Mouse (Mus musculus): ENCODE results near the gene Pafah1b2. TPM values are rescaled to one million over a fixed set of nuclear protein-coding genes. Genes with fewer than 3 reads are reported as not detected.

Pafah1b2 gene
- polyA plus RNA-seq, 1 experiment from 2014 or later = 118 TPM

DNA sequence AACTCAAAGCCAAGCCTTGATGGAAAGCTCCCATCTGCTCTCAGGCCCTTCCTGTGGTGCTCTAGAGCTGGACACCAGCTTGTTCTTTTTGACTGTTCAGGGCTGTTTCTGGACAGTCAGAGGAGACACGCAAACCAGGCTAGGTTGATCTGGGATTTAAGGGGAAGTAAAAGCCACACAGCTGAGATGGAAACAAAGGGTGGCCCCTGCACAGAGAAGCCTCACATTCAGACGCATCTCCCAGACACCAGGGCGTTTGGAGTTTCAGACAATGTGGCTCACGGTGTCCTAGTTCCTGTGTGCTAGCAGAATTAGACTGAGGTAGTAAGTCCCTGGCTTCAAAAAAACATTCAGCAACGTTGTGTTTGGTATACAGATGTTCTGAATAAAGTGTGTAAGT lies 6.3 kb downstream of the Pafah1b2 start:
- H3K9ac ChIP-seq = no peak overlapping the region
- no peaks in the 10 kb centered on the region for H3K36me3 ChIP-seq
- ATAC-seq = no peak
- WGBS (ENCODE audit: insufficient replicate concordance) = 32% methylated on average over 5 of the region's 5 CpGs
- H3K4me1 ChIP-seq = peaks cover 27% of the 10 kb centered on the region
- H3K27me3 ChIP-seq (replicated peaks) = no peaks in the 10 kb centered on the region
- H3K4me2 ChIP-seq = no peak overlapping the region
- no peaks in the 10 kb centered on the region for H3K9me3 ChIP-seq (replicated peaks)
- no peak overlapping the region for H3K4me3 ChIP-seq
- no peak overlapping the region for H3K27ac ChIP-seq

GRCm38 (mm10) chr9:46004529-46004928 lies 8.0 kb downstream of the Pafah1b2 start:
- H3K4me2 ChIP-seq = no peak overlapping the region
- H3K4me1 ChIP-seq = peaks cover 11% of the 10 kb centered on the region
- H3K4me3 ChIP-seq = no peak overlapping the region
- ATAC-seq = no peak
- 57% methylated on average over 3 of the region's 3 CpGs for WGBS (ENCODE audit: insufficient replicate concordance)
- H3K27ac ChIP-seq = no peak overlapping the region
- peaks cover 5% of the 10 kb centered on the region; the same call in 1 of the 2 replicates for H3K27me3 ChIP-seq (replicated peaks)
- H3K9ac ChIP-seq = no peak overlapping the region
- H3K9me3 ChIP-seq (replicated peaks) = no peaks in the 10 kb centered on the region
- no peaks in the 10 kb centered on the region for H3K36me3 ChIP-seq

DNA sequence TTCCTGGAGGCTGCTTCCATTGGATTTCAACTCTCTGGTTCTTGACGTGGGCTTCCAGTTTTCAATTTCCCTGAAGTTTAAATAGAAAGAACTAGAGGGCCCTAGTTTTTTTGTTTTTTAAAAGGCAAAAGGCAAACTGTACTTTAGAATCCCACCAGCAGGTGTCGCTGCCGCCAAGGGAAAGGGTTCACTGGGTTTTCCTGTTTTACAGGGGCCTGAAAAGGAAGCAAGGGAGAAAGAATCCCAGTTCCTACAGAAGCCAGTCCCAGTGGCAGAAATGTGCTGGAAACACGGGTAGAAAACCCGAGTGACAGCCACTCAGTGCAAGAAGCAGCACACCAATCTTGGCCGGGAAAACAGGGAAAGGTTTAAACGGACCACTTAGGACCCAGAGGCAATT lies 8.8 kb downstream of the Pafah1b2 start:
- no peaks in the 10 kb centered on the region for H3K36me3 ChIP-seq
- 0 out of 2 replicates have a peak, but pooled peaks cover 3% of the 10 kb centered on the region for H3K4me1 ChIP-seq
- no peak overlapping the region for H3K4me3 ChIP-seq
- 11% methylated on average over 7 of the region's 7 CpGs for WGBS (ENCODE audit: insufficient replicate concordance)
- ATAC-seq = no peak
- no peak overlapping the region for H3K4me2 ChIP-seq
- no peak overlapping the region for H3K9ac ChIP-seq
- no peaks in the 10 kb centered on the region for H3K9me3 ChIP-seq (replicated peaks)
- peaks cover 5% of the 10 kb centered on the region; the same call in 1 of the 2 replicates for H3K27me3 ChIP-seq (replicated peaks)
- H3K27ac ChIP-seq = no peak overlapping the region

DNA sequence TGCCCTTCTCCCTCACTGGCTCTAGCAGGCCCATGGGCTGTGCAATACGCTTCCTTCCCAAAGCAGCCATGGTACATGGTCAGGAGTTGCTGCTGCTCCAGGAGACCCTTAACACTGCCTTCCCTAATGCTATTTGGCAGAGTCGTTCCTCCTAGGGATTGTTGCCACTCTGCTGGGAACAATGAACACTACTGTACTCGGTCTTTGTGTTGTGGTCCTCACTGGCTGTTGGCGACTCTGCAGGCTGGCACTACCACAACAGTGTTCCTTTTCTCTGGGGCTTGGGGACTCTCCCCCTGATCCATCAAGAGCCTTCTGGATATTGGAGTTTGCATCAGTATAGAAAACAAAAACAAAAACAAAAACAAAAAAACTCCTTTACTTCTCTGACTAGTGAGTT lies 13.5 kb downstream of the Pafah1b2 start:
- Histone ChIP-seq H3K9me3 (replicated peaks) (no peaks in the 10 kb centered on the region), H3K9ac (no peak overlapping the region), H3K27me3 (replicated peaks) (peaks cover 5% of the 10 kb centered on the region; the same call in 1 of the 2 replicates), H3K36me3 (no peaks in the 10 kb centered on the region), H3K4me3 (no peak overlapping the region), H3K4me2 (no peak overlapping the region), H3K4me1 (no peaks in the 10 kb centered on the region), H3K27ac (no peak overlapping the region)
- no peak for ATAC-seq
- 65% methylated on average over 4 of the region's 4 CpGs for WGBS (ENCODE audit: insufficient replicate concordance)

GRCm38 (mm10) chr9:45985229-45985567 lies 27.3 kb downstream of the Pafah1b2 start:
- under 1% methylated on average over 4 of the region's 4 CpGs for WGBS (ENCODE audit: insufficient replicate concordance)
- peak overlapping the region; percentile 91 for H3K4me3 ChIP-seq
- peak; percentile 19; the same call in 1 of the 2 replicates for ATAC-seq
- no peaks in the 10 kb centered on the region for H3K27me3 ChIP-seq (replicated peaks)
- peak overlapping the region; percentile 84 for H3K4me2 ChIP-seq
- peak overlapping the region; percentile 94 for H3K27ac ChIP-seq
- H3K9me3 ChIP-seq (replicated peaks) = no peaks in the 10 kb centered on the region
- peaks cover 26% of the 10 kb centered on the region for H3K36me3 ChIP-seq
- peak overlapping the region; percentile 96 for H3K9ac ChIP-seq
- H3K4me1 ChIP-seq = peaks cover 44% of the 10 kb centered on the region

DNA sequence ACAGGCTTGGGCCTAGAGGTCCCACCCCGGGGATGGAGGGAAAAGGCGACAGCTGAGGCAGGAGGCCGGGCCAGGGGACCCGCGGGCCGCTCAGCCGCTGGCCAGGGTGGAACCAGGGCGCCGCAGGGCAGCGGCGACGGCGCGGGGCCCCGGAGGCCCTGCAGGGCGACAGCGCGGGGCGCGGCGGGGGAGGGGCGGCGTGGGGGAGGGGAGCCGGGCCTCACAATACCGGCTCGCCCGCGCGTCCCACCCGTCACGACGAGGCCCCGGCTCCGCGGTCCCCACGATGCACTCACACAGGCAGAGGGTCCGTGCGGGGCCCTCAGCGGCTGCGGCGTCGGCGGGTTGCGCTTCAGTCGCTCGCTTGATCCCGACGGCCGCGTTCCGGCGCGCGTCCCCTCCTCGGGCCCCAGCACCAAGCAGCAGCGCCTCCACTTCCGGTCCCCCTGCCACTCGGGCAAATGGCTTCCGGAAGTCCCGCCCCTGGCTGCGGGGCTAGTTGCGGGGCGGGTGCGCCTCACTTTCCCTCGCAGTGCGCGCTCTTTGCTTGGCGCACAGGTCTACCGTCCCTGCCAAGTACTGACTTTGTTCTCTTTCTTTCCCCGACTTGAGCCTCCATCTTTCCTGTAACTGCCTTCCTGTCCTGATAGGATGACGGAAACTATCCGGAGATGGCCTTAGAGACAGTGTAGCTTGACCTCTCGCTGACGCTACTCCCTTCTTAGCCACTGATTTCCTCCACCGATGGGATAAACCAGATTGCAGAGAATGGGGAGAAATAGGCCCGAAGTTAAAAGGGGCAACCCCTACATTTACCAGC lies 27.9 kb downstream of the Pafah1b2 start:
- peak overlapping the region; percentile 96 for H3K9ac ChIP-seq
- peaks cover 26% of the 10 kb centered on the region for H3K36me3 ChIP-seq
- H3K4me1 ChIP-seq = peaks cover 50% of the 10 kb centered on the region
- no peaks in the 10 kb centered on the region for H3K9me3 ChIP-seq (replicated peaks)
- H3K27ac ChIP-seq = peak overlapping the region; percentile 94
- under 1% methylated on average over 62 of the region's 76 CpGs for WGBS (ENCODE audit: insufficient replicate concordance)
- H3K4me2 ChIP-seq = peak overlapping the region; percentile 84
- H3K4me3 ChIP-seq = peak overlapping the region; percentile 91
- peak; percentile 88 for ATAC-seq
- no peaks in the 10 kb centered on the region for H3K27me3 ChIP-seq (replicated peaks)

DNA sequence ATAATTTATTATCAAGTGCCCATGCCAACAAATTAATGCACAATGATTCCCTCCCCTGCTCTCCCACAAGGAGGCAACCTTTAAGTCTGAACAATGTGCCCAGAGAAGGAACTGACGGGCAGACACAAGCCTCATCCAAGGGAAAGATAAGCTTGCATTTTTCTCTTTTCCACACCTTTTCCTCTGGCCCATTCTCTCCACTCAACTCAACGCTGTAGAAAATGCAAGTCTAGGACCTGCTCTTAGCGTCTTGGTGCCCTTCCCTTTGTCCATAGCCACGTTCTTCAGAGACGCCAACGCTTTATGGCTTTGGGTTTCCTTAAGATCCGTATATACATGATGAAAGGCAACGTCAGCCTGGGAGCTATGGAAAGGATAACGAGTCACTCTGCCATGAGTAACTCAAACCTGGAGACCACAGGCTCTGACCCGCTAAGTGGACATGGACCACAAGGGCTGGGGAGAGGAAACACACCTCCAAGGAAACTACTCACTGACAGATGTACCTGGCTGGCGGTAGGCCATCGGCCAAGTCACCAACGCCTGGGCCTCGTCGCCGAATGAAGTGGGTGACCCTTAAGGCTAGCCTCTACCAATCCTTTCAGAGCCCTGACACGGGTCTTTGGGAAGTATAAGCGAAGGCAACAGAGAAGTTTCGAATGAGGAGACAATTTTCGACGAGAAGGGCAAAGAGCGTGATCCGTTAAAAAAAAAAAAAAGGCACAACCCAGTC lies 28.6 kb downstream of the Pafah1b2 start:
- peaks cover 30% of the 10 kb centered on the region for H3K36me3 ChIP-seq
- WGBS (ENCODE audit: insufficient replicate concordance) = 1% methylated on average over 23 of the region's 23 CpGs
- ATAC-seq = peak; percentile 28; the same call in 1 of the 2 replicates
- H3K4me1 ChIP-seq = peaks cover 56% of the 10 kb centered on the region
- H3K9me3 ChIP-seq (replicated peaks) = no peaks in the 10 kb centered on the region
- H3K27ac ChIP-seq = peak overlapping the region; percentile 94
- H3K4me3 ChIP-seq = peak overlapping the region; percentile 91
- H3K9ac ChIP-seq = peak overlapping the region; percentile 96
- H3K4me2 ChIP-seq = peak overlapping the region; percentile 84
- no peaks in the 10 kb centered on the region for H3K27me3 ChIP-seq (replicated peaks)

DNA sequence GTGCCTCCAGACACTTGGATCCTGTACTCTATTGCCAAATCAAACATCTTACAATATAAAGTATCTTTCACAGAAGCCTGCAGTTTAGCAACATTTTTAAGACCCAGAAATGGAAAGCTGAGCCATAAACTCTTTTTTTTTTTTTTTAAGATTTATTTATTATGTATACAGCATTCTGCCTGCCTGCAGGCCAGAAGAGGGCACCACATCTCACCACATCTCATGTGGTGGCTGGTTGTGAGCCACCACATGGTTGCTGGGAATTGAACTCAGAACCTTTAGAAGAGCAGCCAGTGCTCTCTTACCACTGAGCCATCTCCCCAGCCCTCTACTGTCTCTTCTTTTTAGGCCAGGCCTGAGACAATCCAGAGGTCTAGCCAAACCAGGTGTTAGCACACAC lies 31.2 kb downstream of the Pafah1b2 start:
- H3K4me1 ChIP-seq = peaks cover 75% of the 10 kb centered on the region
- ATAC-seq = no peak
- peak overlapping the region; percentile 45; the same call in 1 of the 2 replicates for H3K27ac ChIP-seq
- H3K27me3 ChIP-seq (replicated peaks) = no peaks in the 10 kb centered on the region
- H3K9ac ChIP-seq = no peak overlapping the region
- peaks cover 54% of the 10 kb centered on the region for H3K36me3 ChIP-seq
- H3K4me2 ChIP-seq = peak overlapping the region; percentile 12; the same call in 1 of the 2 replicates
- no peak overlapping the region for H3K4me3 ChIP-seq
- H3K9me3 ChIP-seq (replicated peaks) = no peaks in the 10 kb centered on the region

- Histone ChIP-seq H3K4me1 (peaks cover 71% of the 10 kb centered on the region), H3K9ac (no peak overlapping the region), H3K4me2 (peak overlapping the region; percentile 33; the same call in 1 of the 2 replicates), H3K27ac (no peak overlapping the region), H3K9me3 (replicated peaks) (no peaks in the 10 kb centered on the region), H3K27me3 (replicated peaks) (no peaks in the 10 kb centered on the region), H3K4me3 (no peak overlapping the region), H3K36me3 (peaks cover 61% of the 10 kb centered on the region)
- WGBS (ENCODE audit: insufficient replicate concordance) = 84% methylated on average over 1 of the region's 1 CpGs
- no peak for ATAC-seq
These were observed 31.9 kb downstream of the Pafah1b2 start for GRCm38 (mm10) chr9:45980611-45981010.

- Histone ChIP-seq H3K9me3 (replicated peaks) (no peaks in the 10 kb centered on the region), H3K4me3 (peak overlapping the region; percentile 4; the same call in 1 of the 2 replicates), H3K4me2 (peak overlapping the region; percentile 33), H3K27ac (peak overlapping the region; percentile 59), H3K27me3 (replicated peaks) (no peaks in the 10 kb centered on the region), H3K4me1 (peaks cover 64% of the 10 kb centered on the region), H3K36me3 (peaks cover 68% of the 10 kb centered on the region), H3K9ac (0 out of 2 replicates have a peak overlapping the region, but pooled peaks have one; percentile 5)
- ATAC-seq = peak; percentile 59
- WGBS (ENCODE audit: insufficient replicate concordance) = 77% methylated on average over 2 of the region's 2 CpGs
These were observed 32.7 kb downstream of the Pafah1b2 start for GRCm38 (mm10) chr9:45979778-45980177.

DNA sequence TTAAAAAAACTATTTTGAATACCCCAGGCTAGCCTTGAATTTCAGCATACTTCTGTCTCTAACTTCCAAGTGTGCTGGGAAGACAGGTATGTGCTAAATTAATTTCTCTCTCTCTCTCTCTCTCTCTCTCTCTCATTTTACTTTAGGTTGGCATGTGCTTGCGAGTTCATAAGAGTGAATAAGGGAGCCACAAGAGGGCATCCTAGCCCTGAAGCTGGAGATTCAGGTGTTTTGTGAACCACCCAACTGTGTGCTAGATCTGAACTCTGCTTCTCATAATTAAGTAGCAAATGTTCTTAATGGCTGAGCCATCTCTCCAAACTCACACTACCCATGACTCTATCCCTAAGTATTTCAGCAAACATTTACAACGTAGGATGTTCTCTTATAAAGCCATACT lies 35.6 kb downstream of the Pafah1b2 start:
- H3K27me3 ChIP-seq (replicated peaks) = no peaks in the 10 kb centered on the region
- no peaks in the 10 kb centered on the region for H3K9me3 ChIP-seq (replicated peaks)
- H3K27ac ChIP-seq = no peak overlapping the region
- WGBS (ENCODE audit: insufficient replicate concordance) = 87% methylated on average over 2 of the region's 2 CpGs
- ATAC-seq = no peak
- H3K36me3 ChIP-seq = peaks cover 83% of the 10 kb centered on the region
- H3K4me1 ChIP-seq = peaks cover 45% of the 10 kb centered on the region
- H3K4me2 ChIP-seq = no peak overlapping the region
- H3K4me3 ChIP-seq = no peak overlapping the region
- H3K9ac ChIP-seq = no peak overlapping the region

GRCm38 (mm10) chr9:45963577-45963976 lies 48.9 kb downstream of the Pafah1b2 start:
- Histone ChIP-seq H3K27me3 (replicated peaks) (no peaks in the 10 kb centered on the region), H3K4me1 (0 out of 2 replicates have a peak, but pooled peaks cover 4% of the 10 kb centered on the region), H3K4me3 (no peak overlapping the region), H3K27ac (no peak overlapping the region), H3K4me2 (no peak overlapping the region), H3K36me3 (peaks cover 79% of the 10 kb centered on the region), H3K9ac (no peak overlapping the region), H3K9me3 (replicated peaks) (no peaks in the 10 kb centered on the region)
- WGBS (ENCODE audit: insufficient replicate concordance) = 83% methylated on average over 6 of the region's 6 CpGs
- ATAC-seq = no peak

All from liver, embryonic 12.5 days (tissue).